Mouse (Mus musculus) limb, embryonic 15.5 days (tissue): Measurements from ENCODE around the gene Tmem198b. TPM values are rescaled to one million over a fixed set of nuclear protein-coding genes. Genes with fewer than 3 reads are reported as not detected.

Experiments used
- ATAC-seq: fragments of 200-750 bp; cut with Nextera tagmentation; 2 replicates; pipeline ENCODE4 v1.8.0; 2017; ENCODE audit warnings: low read depth, moderate TSS enrichment; ENCODE audit not compliant: insufficient number of reproducible peaks, low FRiP score, low TSS enrichment
- H3K27ac ChIP-seq: fragments of 300-500 bp; sonication (generic); 2 replicates; pipeline ENCODE4 v1.5.1; 2015; ENCODE audit warnings: moderate library complexity, mild to moderate bottlenecking, inconsistent platforms
- H3K27me3 ChIP-seq: fragments of 300-500 bp; sonication (generic); 2 replicates; pipeline ENCODE4 v1.6.1; 2015; ENCODE audit warnings: inconsistent platforms
- H3K36me3 ChIP-seq: fragments of 300-500 bp; sonication (generic); 2 replicates; pipeline ENCODE4 v1.6.1; 2015; ENCODE audit warnings: inconsistent platforms
- H3K4me1 ChIP-seq: fragments of 300-500 bp; sonication (generic); 2 replicates; pipeline ENCODE4 v1.6.1; 2015; ENCODE audit warnings: inconsistent platforms
- H3K4me2 ChIP-seq: fragments of 300-500 bp; sonication (generic); 2 replicates; pipeline ENCODE4 v1.6.1; 2015; ENCODE audit warnings: mild to moderate bottlenecking, inconsistent platforms
- H3K4me3 ChIP-seq: fragments of 300-500 bp; sonication (generic); 2 replicates; pipeline ENCODE4 v1.5.1; 2015; ENCODE audit warnings: mild to moderate bottlenecking, inconsistent platforms
- H3K9ac ChIP-seq: fragments of 300-500 bp; sonication (generic); 2 replicates; pipeline ENCODE4 v1.6.1; 2015; ENCODE audit warnings: inconsistent platforms
- H3K9me3 ChIP-seq: fragments of 300-500 bp; sonication (generic); 2 replicates; pipeline ENCODE4 v1.6.1; 2016; ENCODE audit warnings: inconsistent platforms
- WGBS: fragments of 180-500 bp; shearing (Covaris S2); methylation state at CpG from one replicate; pipeline ENCODE4 v1.1.7; 2015; 5-methylcytosine and 5-hydroxymethylcytosine counted together
- polyA plus RNA-seq: library from polyadenylated mRNA; unstranded; fragments of >200 nt; fragmentation: Nextera tagmentation; extraction: Ambion mirVana; gene quantifications from 2 replicates; pipeline ENCODE4 v1.2.1, GENCODE M21; 2015

The Tmem198b gene
- polyA plus RNA-seq, 1 experiment from 2014 or later: 24.3 TPM

DNA sequence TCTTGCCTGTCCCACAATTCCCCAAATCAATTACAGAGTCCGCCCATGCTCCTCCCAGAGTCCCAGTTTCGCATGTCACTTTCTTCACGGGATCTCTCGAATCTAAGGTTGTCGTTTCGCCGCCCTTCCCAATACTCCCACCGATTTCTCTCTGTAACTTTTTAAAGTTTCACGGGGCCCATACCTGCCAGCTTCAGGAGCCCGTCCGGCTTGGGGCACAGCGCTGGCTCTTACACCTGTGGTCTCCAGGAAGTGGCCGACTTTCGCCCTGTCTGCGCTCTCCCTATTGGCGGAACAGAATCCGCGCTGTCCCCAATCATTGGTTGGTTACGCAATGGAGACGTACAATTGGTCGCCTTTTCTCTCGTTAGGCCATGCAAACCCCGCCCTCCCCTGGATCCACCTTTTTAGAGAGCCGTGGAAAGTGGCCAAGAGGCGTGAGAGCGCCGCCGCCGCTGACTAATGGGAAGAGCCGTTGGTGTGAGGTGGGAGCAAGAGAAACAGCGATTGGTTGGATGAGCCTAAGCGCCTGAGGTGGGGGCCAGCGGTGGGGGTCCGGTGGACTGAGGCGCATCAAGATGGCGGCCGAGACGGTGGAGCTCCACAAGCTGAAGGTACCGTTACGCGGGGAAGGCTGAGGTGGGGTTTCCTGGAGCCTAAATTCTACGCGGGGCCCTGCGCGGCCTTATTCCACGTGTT lies 17.3 kb upstream of the Tmem198b start, which contains the start of gene Ormdl2:
Gene Ormdl2, minus strand, starts transcription at position 288 of the 699 bp plus-strand sequence.
- Histone ChIP-seq H3K36me3 (peaks cover 33% of the 10 kb centered on the region), H3K9me3 (no peaks in the 10 kb centered on the region), H3K9ac (peak within 1 kb of the TSS; percentile 83), H3K4me2 (peak within 1 kb of the TSS; percentile 72), H3K27ac (peak within 1 kb of the TSS; percentile 81), H3K4me3 (peak within 1 kb of the TSS; percentile 75), H3K4me1 (peaks cover 12% of the 10 kb centered on the region), H3K27me3 (no peaks in the 10 kb centered on the region)
- peak; percentile 100 for ATAC-seq
- WGBS: under 1% methylated on average over 46 of the region's 46 CpGs

DNA sequence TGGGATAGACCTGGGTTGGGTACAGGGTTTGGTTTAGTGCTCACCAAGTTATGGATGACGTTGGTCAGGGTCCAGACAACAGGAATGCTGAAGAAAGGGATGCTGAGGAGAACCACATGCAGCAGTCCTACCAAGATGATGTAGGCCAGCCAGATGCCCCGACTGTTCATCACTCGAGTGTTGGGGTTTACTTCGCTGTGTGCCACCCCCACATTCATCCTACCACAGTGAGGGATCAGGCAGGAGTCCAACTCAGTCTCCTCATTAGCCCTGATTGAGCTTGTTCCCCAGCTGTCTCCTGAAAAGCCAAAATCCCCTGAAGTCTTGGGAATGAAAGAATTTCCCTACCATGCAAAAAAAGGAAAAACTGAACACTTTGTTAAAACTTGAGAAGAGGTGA lies 16.0 kb upstream of the Tmem198b start:
- 79% methylated on average over 4 of the region's 4 CpGs for WGBS
- H3K9me3 ChIP-seq: no peaks in the 10 kb centered on the region
- ATAC-seq: no peak
- no peak overlapping the region for H3K27ac ChIP-seq
- no peaks in the 10 kb centered on the region for H3K27me3 ChIP-seq
- peaks cover 12% of the 10 kb centered on the region for H3K4me1 ChIP-seq
- H3K9ac ChIP-seq: no peak overlapping the region
- no peak overlapping the region for H3K4me2 ChIP-seq
- no peak overlapping the region for H3K4me3 ChIP-seq
- peaks cover 44% of the 10 kb centered on the region for H3K36me3 ChIP-seq

DNA sequence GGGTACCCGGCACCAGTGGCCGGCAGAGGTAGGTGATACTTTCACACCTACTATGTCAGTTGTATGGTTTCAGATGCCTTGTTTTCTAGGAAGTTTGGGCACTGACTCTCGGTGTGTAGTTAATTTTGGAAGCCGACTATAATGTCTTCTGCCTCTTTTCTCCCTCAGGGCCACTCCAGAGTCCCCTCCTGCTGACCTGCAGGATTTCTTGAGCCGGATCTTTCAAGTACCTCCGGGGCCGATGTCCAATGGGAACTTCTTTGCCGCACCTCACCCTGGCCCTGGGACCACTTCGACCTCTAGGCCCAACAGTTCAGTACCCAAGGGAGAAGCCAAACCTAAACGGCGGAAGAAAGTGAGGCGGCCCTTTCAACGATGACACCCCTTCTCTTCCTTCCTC lies 12.9 kb upstream of the Tmem198b start, which contains the start of gene Sarnp:
Gene Sarnp, plus strand, starts transcription at position 301 of the 400 bp plus-strand sequence.
- Histone ChIP-seq H3K27ac (no peak within 1 kb of the TSS), H3K9ac (no peak within 1 kb of the TSS), H3K4me2 (no peak within 1 kb of the TSS), H3K4me1 (peaks cover 4% of the 10 kb centered on the region; the same call in 1 of the 2 replicates), H3K4me3 (no peak within 1 kb of the TSS), H3K9me3 (no peaks in the 10 kb centered on the region), H3K36me3 (peaks cover 59% of the 10 kb centered on the region), H3K27me3 (no peaks in the 10 kb centered on the region)
- WGBS: 83% methylated on average over 13 of the region's 13 CpGs
- ATAC-seq: no peak

DNA sequence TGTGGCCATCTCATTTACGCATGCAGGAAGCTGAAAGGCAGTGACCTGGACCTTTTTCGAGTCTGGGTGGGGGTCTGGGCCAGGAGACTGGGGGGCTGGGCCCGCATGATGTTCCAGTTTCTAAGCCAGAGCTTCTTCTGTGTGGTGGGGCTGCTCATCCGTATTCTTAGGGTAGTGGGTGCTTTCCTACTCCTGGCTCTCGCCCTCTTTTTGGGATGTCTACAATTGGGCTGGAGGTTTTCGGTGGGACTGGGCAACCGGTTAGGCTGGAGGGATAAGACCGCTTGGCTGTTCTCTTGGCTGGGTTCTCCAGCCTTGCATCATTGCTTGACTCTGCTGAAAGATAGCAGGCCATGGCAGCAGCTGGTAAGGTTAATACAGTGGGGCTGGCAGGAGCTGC lies 2.8 kb upstream of the Tmem198b start:
- WGBS: 90% methylated on average over 8 of the region's 8 CpGs
- peak overlapping the region; percentile 65 for H3K4me3 ChIP-seq
- peaks cover 55% of the 10 kb centered on the region for H3K4me1 ChIP-seq
- peak overlapping the region; percentile 60 for H3K4me2 ChIP-seq
- no peaks in the 10 kb centered on the region for H3K9me3 ChIP-seq
- no peak for ATAC-seq
- H3K27ac ChIP-seq: no peak overlapping the region; the same call in 1 of the 2 replicates
- H3K27me3 ChIP-seq: no peaks in the 10 kb centered on the region
- 0 out of 2 replicates have a peak overlapping the region, but pooled peaks have one; percentile 15 for H3K9ac ChIP-seq
- peaks cover 22% of the 10 kb centered on the region for H3K36me3 ChIP-seq

DNA sequence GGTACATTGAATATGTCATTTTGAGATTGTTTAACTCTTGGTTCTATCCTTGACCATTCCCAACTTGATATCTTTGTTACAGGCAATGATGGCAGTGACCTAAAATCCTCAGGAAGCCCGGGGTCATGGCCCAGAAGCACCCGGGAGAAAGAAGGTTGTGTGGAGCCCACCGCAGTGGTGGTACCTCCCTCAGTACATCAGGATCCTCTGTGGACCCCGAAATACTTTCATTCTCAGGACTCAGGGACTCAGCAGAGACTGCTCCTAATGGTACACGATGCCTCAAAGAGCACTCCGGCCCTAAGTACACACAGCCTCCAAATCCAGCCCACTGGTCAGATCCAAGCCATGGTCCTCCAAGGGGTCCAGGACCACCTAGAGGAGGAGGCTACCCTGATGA lies 1.9 kb upstream of the Tmem198b start:
- 56% methylated on average over 6 of the region's 6 CpGs for WGBS
- Histone ChIP-seq H3K9me3 (no peaks in the 10 kb centered on the region), H3K4me3 (peak overlapping the region; percentile 65), H3K4me1 (peaks cover 59% of the 10 kb centered on the region), H3K36me3 (peaks cover 29% of the 10 kb centered on the region), H3K9ac (peak overlapping the region; percentile 45; the same call in 1 of the 2 replicates), H3K4me2 (peak overlapping the region; percentile 60), H3K27ac (peak overlapping the region; percentile 98), H3K27me3 (no peaks in the 10 kb centered on the region)
- ATAC-seq: no peak

DNA sequence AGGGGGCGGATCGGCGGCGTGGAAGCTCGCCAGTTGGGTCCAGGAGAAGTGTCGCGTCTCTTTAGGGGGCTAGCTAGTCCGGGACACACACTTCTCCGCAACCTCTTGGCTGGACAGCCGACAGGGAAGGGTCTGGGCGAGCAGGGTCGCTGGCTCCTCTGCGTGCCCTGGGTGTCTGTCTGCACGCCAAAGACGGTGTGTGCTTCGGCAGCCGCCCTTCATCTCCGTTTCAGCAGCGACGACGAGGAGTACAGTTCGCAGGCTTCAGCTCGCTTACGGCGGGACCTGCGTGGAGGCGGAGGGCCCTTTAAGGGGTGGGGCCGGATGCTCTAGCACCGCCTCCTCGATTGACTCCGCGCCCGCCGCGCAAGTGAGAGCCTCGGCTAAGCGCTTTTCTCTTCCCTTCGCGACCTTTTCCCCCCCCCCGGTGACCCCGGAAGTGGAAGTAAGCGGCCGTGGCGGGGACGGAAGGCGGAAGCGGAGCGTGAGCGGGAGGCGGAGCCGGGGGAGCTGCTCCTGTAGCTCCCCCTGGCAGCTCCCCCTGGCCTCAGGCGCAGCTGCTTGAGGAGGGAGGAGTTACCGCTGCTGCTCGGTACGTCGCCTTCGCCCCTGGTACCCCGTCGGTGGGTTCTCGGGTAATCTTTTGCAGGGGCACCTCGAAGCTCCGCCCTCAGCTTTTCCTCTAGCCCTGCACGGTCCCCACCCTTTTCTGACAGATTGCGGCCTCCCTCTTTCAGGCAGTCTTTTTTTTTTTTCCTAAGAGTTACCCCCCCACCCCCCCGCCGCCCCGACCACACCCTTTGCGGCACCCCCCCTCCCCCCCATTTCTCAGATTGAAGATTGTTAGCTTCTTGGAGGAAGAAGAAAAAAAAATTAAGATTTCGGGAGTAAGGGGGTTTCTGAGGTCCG lies 1.2 kb upstream of the Tmem198b start:
- peak; percentile 92 for ATAC-seq
- Histone ChIP-seq H3K27me3 (no peaks in the 10 kb centered on the region), H3K27ac (peak overlapping the region; percentile 98), H3K9ac (peak overlapping the region; percentile 70), H3K9me3 (no peaks in the 10 kb centered on the region), H3K36me3 (peaks cover 36% of the 10 kb centered on the region), H3K4me2 (peak overlapping the region; percentile 82), H3K4me1 (peaks cover 59% of the 10 kb centered on the region), H3K4me3 (peak overlapping the region; percentile 65)
- under 1% methylated on average over 70 of the region's 70 CpGs for WGBS

DNA sequence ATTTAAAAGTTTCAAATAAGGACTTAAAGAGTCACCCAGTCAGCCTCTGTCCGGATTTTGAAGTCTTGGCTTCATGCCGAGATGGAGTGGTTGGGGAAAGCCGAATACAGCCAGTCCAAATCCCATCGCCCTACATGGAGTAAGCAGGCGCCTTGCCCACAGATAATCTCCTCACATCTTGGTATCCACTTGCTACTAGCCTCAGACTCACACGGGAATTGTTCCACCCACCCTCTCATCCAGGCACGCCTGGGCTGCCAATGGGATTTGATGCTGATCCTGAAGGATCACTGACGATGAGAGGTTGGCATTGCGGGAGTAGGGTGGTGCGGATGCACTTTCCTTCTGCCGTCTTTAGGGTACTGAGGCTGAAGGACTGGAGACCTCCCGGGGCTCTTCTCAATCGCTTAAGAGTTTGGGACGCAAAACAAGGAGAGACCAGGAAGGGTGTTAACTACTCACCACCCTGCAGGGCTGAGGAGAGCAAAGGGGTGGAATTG lies 349 bp downstream of the Tmem198b start, which contains the start of gene Dnajc14:
Gene Dnajc14, plus strand, starts transcription at position 292 of the 500 bp plus-strand sequence.
- no peaks in the 10 kb centered on the region for H3K27me3 ChIP-seq
- peak within 1 kb of the TSS; percentile 82 for H3K4me2 ChIP-seq
- no peaks in the 10 kb centered on the region for H3K9me3 ChIP-seq
- H3K4me3 ChIP-seq: peak within 1 kb of the TSS; percentile 65
- WGBS: under 1% methylated on average over 14 of the region's 14 CpGs
- H3K9ac ChIP-seq: peak within 1 kb of the TSS; percentile 70
- peaks cover 40% of the 10 kb centered on the region for H3K36me3 ChIP-seq
- peaks cover 51% of the 10 kb centered on the region for H3K4me1 ChIP-seq
- ATAC-seq: peak; percentile 23
- H3K27ac ChIP-seq: peak within 1 kb of the TSS; percentile 98

DNA sequence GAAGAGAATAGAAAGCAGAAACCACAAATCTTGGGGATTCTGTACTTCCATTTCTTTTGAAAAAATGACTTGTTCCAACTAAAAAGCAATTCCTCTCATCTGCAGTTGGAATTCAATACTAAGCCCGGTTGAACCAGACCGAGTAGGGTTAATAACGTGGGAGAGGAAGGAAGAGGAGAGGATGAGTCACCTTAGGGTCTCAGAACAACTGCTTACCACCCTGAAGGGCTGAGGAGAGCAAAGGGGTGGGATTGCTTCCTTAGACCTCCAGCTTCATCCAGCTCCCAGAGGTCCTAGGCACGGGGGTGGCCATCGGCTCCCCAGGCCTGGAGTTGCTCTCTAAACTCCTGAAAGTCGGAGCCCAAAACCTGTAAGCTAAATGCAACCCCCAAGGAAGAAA lies 809 bp downstream of the Tmem198b start:
- H3K36me3 ChIP-seq: peaks cover 44% of the 10 kb centered on the region
- peak overlapping the region; percentile 70 for H3K9ac ChIP-seq
- H3K4me1 ChIP-seq: peaks cover 46% of the 10 kb centered on the region
- ATAC-seq: no peak
- 12% methylated on average over 6 of the region's 6 CpGs for WGBS
- H3K27me3 ChIP-seq: no peaks in the 10 kb centered on the region
- peak overlapping the region; percentile 82 for H3K4me2 ChIP-seq
- peak overlapping the region; percentile 65 for H3K4me3 ChIP-seq
- H3K27ac ChIP-seq: peak overlapping the region; percentile 98
- no peaks in the 10 kb centered on the region for H3K9me3 ChIP-seq

DNA sequence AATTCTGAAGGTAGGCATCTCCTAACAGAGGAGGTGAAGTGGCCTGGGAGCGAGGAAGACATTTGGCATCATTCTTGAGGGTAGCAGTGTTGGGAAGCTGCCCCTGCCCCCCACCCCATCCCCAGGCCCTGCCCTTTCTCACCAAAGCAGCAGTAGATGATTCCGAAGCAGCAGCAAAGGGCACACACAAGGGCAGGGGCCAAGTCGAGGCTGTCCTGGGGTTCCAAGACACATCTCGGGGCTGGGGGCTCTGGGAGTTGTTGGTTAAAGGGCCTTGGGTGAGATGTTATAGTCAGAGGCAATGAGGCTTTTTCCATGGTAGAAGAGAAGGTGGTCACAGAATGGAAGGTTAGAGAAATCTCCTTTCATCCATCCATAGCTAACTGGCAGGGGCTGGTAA lies 1.2 kb downstream of the Tmem198b start:
- WGBS: 56% methylated on average over 4 of the region's 4 CpGs
- Histone ChIP-seq H3K4me3 (peak overlapping the region; percentile 65), H3K27me3 (no peaks in the 10 kb centered on the region), H3K9ac (0 out of 2 replicates have a peak overlapping the region, but pooled peaks have one; percentile 23), H3K4me2 (peak overlapping the region; percentile 82), H3K27ac (peak overlapping the region; percentile 98), H3K9me3 (no peaks in the 10 kb centered on the region), H3K36me3 (peaks cover 46% of the 10 kb centered on the region), H3K4me1 (peaks cover 42% of the 10 kb centered on the region)
- ATAC-seq: no peak

DNA sequence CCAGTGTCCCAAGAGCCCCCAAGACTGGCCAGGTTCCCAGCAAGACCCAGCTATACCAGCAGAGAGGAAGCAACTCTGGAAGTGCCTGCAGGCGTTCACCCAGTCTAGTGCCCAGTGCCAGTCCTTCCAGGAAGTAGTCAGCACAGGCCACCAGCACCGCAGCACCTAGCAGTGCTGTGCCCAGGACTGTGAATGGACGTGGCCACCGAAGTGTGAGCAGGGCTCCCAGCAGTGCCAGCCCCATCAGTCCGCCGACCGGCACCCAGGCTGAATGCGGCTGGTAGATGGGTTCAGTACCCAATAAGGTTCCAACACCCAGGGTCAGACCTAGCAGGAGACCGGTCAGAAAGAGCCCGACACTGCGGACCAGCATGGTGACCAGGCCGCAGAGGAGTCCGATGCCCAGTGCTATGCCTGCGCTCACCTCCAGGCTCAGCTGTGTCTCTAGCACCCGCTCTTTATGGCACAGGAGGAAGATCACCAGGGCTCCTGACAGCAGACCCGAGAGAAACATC lies 2.1 kb downstream of the Tmem198b start:
- no peaks in the 10 kb centered on the region for H3K9me3 ChIP-seq
- no peak overlapping the region for H3K9ac ChIP-seq
- H3K27me3 ChIP-seq: no peaks in the 10 kb centered on the region
- H3K36me3 ChIP-seq: peaks cover 43% of the 10 kb centered on the region
- no peak overlapping the region for H3K27ac ChIP-seq
- H3K4me2 ChIP-seq: no peak overlapping the region
- no peak for ATAC-seq
- H3K4me3 ChIP-seq: no peak overlapping the region
- H3K4me1 ChIP-seq: peaks cover 33% of the 10 kb centered on the region
- 85% methylated on average over 16 of the region's 16 CpGs for WGBS

DNA sequence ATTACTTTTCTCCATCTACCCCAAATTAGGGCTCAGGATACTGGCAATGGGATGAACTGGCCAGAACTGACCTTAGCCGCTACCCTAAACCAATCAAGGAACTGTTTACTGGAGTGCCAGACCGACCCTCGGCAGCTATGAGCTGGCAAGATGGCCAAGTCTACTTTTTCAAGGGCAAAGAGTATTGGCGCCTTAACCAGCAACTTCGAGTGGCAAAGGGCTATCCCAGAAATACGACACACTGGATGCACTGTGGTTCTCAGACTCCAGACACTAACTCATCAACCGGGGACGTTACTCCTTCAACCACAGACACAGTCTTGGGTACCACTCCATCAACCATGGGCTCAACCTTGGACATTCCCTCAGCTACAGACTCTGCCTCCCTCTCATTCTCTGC lies 5.5 kb downstream of the Tmem198b start:
- WGBS: 91% methylated on average over 8 of the region's 8 CpGs
- Histone ChIP-seq H3K27me3 (no peaks in the 10 kb centered on the region), H3K27ac (no peak overlapping the region), H3K4me3 (no peak overlapping the region), H3K9ac (no peak overlapping the region), H3K4me1 (peaks cover 19% of the 10 kb centered on the region), H3K36me3 (peaks cover 39% of the 10 kb centered on the region), H3K4me2 (no peak overlapping the region), H3K9me3 (no peaks in the 10 kb centered on the region)
- ATAC-seq: no peak
